Mouse (Mus musculus) monocyte, adult 5-6 weeks (primary cell): ENCODE results near the gene Gm5105. TPM values are rescaled to one million over a fixed set of nuclear protein-coding genes. Genes with fewer than 3 reads are reported as not detected.

Source experiments
- ATAC-seq: fragments of 153-309, 156-312 bp; replicated peaks from 2 replicates; pipeline ENCODE4 v1.8.0; 2017; ENCODE audit warnings: mild to moderate bottlenecking; ENCODE audit not compliant: low TSS enrichment, insufficient number of reproducible peaks, severe bottlenecking, poor library complexity, low FRiP score
- total RNA-seq: library from RNA; stranded (forward); fragments of 200-1000, 200-491, 200-594 nt; gene quantifications from 3 replicates; pipeline ENCODE4 v1.2.3, GENCODE M21; 2017

Gene Gm5105
- total RNA-seq, 1 experiment from 2014 or later: 0.57 TPM

DNA sequence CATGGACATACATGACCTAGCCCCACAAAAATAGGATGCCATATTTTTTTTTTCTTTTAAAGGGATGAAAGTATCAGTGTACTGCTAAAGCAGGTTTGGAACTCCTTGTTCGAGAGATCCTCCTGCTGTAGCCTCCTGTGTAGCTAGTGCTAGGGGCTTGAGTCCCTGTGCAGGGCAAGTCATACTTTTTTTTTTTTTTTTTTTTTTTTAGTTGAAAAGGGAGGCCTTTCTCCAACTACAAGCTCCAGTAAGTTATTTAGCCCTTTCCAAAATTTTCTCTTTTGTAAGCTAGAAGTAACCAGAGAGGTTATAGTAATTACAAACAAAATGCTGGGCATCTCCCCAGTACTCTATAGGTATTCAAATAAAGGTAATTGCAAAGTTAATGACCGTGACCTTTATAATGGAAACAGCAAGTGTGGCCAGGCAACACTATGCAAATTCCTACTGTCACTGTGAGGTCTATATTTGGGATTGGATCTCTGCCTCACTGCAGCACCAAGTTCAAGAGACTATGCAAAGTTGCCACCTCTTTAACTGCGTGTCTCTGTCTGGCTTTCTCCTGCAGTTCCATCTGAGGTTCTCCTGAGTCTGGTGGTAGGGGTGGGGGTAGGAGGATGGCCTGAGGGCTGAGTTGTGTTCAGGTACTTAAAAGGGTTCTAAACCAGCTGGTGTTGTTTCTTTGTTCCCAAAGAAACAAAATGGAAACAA, 25.4 kb downstream of the Gm5105 start:
- no peak for ATAC-seq

DNA sequence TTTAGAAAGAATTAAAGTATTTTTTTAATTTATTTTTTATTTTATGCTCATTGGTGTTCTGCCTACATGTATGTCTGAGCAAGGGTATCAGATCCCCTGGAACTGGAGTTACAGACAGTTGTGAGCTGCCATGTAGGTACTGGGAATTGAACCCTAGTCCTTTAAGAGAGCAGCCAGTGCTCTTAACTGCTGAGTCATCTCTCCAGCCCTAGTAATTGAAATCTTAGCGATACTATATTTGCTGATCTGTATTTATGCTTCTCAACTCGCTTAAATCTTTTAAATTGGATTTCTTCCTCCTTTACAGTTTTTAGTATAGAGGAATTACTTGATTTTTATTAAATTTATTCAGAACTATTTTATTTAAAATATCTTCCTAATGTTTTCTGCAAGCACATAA, 26.2 kb downstream of the Gm5105 start:
- no peak for ATAC-seq

DNA sequence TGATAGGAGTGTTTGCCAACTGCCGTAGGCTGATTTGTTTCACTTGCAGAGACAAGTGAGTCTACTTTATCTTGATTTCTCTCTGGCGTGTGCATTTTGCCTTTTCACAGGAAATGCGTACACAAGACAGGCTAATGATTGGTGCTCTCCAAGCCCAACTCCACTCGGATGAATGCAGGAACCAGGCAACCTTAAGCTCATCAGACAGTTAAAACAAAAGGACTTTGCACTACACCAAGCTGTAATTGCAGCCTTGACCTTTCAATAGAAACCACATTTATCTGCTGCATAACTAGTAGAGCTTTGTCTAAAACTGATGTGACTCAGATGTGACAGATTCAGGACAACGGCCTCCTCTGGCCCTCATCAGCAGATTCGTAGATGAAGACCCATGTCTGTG, 33.2 kb downstream of the Gm5105 start:
- no peak for ATAC-seq

DNA sequence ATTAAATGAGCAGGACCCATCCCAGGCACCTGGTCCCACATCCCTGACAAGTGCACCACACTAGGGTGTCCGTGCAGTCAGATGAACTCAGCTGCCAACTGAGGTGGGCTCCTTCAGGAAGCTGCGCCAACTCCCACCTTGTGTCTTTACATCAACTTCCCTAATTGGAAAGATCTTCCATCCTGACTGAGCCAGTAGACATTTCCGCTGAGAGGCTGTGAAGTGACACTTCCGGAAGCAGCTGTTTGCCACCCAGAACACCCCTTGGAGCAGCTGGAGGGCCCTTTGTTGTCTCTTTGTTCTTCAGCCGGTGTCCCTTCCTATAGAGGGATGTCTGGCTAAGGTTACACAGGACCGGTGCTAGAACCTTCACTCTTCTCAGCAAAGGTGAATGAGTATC, 36.6 kb downstream of the Gm5105 start:
- ATAC-seq: no peak

DNA sequence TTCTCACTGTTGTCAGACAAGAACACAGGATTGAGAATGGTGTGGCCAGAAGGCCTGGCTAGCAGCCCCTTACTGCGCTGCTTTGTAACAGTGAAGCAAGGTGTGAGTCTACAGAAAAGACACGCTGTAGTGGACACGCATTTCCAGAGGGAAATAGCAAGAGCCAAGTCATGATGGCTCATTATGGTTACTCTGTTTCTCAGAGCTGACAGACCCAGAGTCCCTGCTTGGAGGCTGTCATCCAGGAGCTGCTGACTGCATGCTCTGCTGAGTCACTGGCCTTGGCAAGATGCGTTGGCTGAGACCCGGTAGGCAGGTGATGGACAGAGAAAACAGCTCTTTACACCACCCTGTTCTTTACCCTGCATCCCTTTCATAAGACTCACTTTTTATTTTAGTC, 37.8 kb downstream of the Gm5105 start:
- no peak for ATAC-seq

DNA sequence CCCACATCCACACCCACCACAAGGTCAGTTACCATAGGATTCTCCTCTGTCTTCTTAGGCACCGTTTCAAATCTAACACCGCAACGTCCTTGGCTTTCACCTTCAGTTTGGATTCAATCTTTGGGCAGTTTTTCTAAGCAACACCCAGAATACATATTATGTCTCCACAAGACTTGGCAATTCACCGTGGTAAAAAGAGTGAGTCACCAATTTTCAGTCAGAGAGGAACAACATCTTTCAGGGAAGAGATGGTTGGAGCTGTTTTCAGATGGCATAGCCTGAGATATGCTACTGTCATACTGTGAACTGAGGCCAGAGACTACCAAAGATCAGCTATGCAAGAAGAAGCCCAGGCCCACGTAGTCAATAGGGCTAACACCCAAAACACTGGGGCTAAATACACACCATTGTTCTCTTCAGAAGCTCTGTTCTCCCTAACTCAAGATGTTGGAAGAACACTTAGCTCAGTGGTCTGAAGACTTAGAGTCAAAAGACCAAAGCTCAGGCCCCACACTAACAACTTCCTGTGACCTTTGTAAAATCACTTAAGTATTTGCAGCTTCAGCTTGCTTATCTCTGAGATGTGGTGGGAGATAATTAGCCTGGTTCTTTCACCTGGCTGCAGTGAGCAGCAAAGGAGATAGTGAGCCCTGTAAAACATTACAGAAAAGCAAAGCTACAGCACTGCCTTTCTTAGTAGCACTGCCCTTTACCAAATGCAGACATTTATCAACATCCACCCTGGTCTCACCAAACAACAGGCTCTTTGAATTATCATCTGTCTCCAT, 39.4 kb downstream of the Gm5105 start:
- ATAC-seq: no peak

DNA sequence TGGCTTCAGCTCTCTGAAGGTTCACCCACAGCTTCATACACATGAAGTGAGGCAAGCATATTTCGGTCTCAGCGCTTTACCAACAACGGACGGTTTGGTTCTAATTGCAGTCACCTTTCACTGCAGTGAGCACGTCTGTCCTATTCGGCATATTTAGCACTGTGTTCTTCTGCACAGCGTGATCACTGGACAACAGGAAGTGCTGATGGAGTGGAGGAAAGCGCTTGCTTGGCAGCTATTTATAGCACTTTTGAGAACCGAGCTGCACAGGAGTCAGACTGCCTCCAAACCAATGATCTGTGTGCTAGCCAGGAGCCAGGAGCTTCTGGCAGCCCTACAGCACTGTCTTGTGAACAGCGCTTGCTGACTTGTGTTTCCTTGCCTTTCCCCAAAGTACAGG, 40.9 kb downstream of the Gm5105 start:
- no peak for ATAC-seq

DNA sequence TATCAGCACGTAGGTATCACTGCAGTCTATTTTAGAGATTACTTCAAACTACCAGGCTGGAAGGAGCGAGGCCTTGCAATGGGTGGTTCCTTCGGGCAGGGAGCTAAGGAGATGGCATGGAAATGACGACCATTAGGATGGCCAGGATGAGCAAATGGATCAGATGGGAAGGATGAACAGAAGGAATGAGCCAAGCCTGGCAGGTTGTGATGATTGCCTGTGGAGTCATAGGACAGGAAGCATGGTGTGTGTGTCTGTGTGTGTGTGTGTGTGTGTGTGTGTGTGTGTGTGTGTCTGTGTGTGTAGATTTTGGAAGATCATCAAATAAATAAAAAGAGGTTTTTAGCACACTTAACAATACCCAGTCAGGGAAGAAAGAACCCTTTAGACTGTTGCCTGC, 44.5 kb downstream of the Gm5105 start:
- no peak for ATAC-seq

DNA sequence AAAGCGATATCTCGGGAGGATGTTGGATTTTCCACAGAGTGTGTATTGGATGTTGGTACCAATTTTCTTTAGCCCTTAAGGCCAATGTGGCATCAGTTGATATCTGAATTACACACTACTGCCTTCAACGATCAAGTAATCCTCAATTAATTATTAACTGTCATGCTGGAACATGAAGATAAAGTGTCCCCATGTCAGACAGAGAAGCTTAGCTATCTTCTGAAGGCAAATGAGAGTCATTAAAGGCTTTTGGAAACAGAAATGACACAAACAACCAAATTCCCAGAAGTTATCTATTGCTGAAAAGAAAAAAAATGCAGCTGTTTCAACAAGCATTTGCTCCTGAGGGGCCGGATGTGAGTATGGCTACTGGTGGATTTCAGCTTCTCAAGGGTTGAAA, 45.2 kb downstream of the Gm5105 start:
- ATAC-seq: no peak

DNA sequence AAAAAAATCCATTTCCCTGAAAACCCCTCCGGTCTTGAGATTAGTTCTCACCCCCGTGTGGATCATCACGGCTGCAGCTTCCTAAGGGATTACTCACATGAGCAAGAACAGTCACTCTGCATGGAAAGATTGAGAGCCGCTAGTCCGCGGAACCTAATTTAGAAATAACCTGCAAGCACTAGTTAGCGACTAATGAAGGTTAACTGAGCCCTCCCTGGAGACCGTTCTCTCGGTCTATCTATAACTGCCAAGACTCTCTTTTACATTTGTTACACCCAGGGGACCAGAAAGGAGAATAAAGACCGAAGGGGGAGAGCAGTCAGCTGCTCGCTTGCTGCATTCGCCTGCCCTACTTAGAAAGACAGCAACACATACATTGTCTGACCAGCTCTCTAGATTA, 50.4 kb downstream of the Gm5105 start:
- ATAC-seq: no peak

DNA sequence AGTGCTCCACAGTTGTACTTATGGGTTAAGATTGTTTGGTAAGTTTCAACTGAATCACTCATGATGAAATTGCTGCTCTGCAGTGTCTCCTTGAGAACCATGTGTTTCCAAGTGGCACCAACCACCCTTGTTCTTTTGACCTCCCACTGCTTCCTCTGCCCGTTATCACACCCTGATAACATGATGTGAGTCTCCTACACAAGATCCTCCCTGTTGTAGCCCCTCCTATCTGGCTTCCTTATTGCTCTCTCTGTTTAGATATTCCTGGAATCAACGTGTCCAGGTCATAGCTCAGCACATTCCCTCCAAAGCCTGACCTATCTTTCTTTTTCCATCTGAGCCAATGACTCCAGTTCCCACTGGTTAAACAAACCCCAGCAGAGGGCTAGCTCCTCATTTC, 52.5 kb downstream of the Gm5105 start:
- ATAC-seq: no peak

DNA sequence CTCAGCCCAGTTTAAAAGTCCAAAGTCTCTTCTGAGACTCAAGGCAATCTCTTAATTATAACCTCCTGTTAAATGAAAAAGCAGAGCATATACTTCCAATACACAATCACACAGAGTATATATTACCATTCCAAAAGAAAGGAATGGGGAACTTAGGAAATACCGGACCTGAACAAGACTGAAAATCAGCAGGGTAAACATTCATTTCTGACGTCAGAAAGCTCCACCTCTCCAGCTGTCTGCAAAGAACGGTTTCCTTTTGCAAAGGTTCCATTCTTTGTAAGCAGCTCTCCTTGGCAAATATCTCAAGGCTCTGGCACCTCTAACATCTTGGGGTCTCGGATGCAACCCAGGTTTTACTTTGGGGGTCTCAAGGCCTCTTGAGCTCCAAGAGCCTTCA, 54.8 kb downstream of the Gm5105 start:
- no peak for ATAC-seq

DNA sequence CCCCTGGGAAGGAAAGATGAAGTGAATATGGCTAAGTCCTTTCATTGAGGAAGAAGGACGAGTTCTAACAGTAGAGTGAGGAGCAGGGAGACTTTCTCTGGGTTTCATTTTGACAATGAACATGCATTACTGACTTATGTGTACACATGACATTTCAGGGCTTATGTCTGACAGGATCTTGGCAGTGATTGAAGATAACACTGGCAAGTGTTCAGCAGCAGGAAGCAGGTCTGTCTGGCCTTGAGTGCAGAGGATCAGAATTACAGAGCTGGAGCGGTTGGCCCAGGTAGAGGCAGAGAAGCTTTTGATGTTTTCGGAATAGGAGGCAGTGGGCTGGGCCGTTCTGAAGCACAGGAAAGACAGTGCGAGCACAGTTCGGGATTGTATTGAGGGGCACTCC, 59.0 kb downstream of the Gm5105 start:
- no peak for ATAC-seq

DNA sequence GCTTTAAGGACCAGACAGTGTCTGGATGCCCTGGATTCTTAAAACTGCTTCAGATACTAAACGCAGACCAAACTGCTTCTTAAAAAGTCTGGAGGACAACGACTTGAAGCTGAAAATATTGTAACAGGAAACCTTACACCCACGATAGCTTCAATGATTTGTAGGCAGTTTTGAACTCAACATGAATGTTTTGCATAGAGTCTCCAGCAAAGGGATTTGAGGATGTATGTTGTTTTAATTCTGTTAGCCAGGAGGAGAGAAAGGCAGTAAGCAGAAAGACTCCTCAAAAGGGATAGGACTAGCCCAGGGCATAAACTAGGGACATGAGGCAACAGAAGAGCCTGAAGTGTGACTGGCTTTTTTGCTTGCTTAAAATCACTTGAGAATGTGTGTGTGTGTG, 60.3 kb downstream of the Gm5105 start:
- no peak for ATAC-seq

DNA sequence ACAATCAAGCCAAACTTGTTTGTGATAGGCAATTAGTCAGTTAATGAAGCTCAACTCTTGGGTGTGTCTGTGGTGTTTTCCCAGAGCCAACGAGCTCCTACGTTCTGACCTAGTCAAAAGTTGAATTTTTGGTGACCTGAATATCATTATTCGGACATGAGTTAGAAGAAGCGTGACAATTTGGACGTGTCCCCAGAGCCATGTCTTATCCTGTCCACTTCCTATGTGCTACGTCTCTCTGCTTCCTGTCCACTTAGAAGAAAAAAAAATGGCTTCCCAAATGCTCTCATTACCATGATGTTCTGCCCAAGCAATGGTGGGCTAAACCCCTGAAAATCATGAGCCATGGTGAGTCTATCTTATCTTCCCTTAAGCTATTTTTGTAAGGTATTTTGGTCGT, 63.9 kb downstream of the Gm5105 start:
- no peak for ATAC-seq

DNA sequence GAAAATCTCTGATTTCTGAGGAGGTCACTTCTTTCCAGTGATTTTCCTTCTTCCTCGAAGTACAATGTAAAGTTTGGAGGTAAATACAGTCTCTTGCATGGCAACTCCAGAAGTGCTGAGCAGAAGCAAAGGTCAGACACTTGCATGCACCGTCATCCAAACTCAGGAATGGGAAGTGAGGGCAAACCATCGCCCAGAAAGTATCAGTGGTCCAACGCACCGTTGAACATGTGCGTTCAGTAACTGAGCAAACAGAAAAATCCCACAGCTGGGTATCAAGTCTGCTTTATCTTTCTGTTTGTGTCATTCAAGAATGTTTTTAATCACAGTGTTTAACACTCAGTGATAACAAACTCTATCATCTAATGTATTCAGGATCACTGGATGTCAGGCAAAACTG, 64.6 kb downstream of the Gm5105 start:
- no peak for ATAC-seq

DNA sequence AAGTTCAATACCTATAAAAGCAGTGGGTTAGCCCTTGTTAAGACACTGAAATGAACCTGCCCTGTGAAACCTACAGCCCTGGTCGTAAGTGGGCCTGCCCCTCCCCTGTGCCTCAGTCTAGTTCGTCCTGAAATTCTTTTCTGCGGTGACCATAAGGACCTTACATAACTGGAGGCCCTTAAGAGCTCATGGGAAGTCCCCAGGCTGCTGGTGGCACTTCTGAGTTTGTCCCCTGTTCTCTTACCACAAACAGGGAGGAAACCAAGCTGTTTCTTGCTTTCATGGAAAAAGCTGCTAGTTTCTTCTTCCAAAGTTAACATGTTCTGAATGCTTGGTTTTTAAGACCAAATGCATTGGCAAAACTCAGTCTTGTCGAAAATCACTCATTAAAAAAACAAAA, 65.3 kb downstream of the Gm5105 start:
- ATAC-seq: no peak

DNA sequence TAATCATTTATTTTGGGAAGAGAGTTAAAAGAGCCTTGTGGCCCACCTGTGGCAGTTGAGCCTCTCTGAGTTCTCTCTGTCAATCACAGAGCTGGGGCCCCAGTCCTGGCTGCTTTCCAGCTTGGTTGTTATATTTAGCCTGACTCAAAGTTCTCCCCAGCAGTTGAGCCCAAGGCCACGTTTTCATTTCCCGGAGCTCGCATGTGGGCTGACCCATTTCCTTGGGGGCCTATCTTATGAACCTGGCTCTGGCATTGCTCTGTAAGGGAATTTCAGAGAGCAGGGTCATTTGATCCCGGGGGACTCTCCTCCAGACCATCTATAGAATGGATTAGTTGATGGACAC, 66.5 kb downstream of the Gm5105 start:
- no peak for ATAC-seq

DNA sequence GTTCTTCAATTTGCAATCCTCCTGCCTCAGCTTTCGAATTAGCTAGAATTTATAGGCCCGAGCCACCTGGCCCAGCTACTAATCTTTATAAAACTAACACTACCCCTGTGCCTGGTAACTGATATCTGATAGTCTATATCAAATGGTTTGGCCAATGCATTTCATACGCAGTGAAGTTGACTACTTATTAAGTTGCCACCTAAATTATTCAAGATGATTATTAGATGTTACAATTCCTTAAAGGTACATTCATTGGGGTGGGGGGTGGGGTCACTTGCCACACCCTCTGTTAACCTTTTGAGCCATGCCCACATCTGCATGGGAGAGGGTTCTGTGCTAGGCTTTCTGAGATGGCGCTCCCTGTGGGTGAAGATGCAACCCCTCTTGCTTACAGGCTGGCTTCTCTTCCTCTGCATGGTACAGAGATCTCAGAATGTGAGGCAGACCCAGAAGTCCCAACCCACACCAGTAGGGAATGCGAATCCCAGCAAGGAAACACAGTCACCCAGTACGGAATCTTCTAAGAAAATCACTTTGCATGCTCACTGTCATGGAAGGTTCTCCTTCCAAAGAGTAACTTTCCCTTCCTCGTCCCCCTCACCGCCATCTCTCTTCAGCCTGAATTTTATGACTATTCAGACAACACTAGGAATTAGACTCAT, 67.0 kb downstream of the Gm5105 start:
- no peak for ATAC-seq

DNA sequence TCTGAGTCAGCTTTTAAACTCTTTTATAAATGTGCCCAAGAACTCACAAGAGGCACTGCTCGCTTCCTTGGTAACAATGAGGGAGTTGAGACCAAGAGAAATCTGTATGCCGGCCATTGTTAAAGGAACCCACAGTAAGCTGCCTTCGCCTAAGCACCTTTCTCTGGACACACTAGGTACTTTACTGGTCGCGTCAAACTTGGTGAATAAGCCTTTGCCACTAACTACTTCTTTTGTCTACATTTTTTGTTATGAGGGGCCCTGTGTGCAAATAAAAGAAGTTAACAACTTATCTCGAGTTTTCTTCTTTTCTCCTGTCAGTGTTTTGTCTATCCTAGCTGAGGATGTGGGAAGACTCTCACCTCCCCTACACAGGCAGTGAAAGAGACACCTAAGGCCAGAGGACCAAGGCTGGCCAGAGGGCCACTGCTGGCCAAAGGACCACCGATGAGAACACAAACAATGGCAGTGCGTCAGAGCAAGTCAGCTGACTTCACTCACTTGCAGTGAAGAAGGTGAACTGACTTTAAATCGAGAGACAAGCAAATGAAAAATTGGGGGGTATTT, 67.9 kb downstream of the Gm5105 start:
- ATAC-seq: no peak
